Mouse (Mus musculus) C2C12 (cell line): ENCODE results near the gene Ddx43. TPM values are rescaled to one million over a fixed set of nuclear protein-coding genes. Genes with fewer than 3 reads are reported as not detected.

ENCODE experiments used
- H3K27me3 ChIP-seq: one replicate; pipeline ENCODE4 v1.6.1; 2011; ENCODE audit not compliant: control insufficient read depth, insufficient read depth, insufficient read length
- H3K36me3 ChIP-seq: one replicate; pipeline ENCODE4 v1.6.1; 2011; ENCODE audit not compliant: control insufficient read depth, insufficient read depth
- H3K4me3 ChIP-seq: one replicate; pipeline ENCODE4 v1.5.1; 2011; ENCODE audit warnings: mild to moderate bottlenecking, control low read depth; ENCODE audit not compliant: poor library complexity, insufficient read depth, severe bottlenecking
- H3K79me2 ChIP-seq: one replicate; pipeline ENCODE4 v1.6.1; 2011; ENCODE audit not compliant: control insufficient read depth, insufficient read depth
- H3K79me3 ChIP-seq: one replicate; pipeline ENCODE4 v1.6.1; 2011; ENCODE audit warnings: low read depth, control low read depth
- H3ac ChIP-seq: one replicate; pipeline ENCODE3; 2011; ENCODE audit warnings: low read depth; ENCODE audit not compliant: control insufficient read depth, insufficient read length
- CEBPB ChIP-seq: IDR thresholded peaks from one replicate; pipeline ENCODE4 v1.6.1; 2011; ENCODE audit warnings: low read depth, mild to moderate bottlenecking, control low read depth, moderate library complexity
- CTCF ChIP-seq: IDR thresholded peaks from one replicate; pipeline ENCODE4 v1.5.1; 2011; ENCODE audit not compliant: control insufficient read depth, insufficient read depth, insufficient read length
- FOSL1 ChIP-seq: IDR thresholded peaks from one replicate; pipeline ENCODE4 v1.8.0; 2011; ENCODE audit warnings: mild to moderate bottlenecking, low read length; ENCODE audit not compliant: poor library complexity, insufficient read depth, severe bottlenecking
- MAX ChIP-seq: IDR thresholded peaks from one replicate; pipeline ENCODE4 v1.6.1; 2011; ENCODE audit warnings: mild to moderate bottlenecking, control low read depth
- MYOD1 ChIP-seq: IDR thresholded peaks from one replicate; pipeline ENCODE4 v1.6.1; 2011; ENCODE audit warnings: low read depth; ENCODE audit not compliant: control insufficient read depth, insufficient read length
- MYOG ChIP-seq: IDR thresholded peaks from one replicate; pipeline ENCODE4 v1.6.1; 2011; ENCODE audit not compliant: control insufficient read depth, insufficient read length; ENCODE audit errors: extremely low read depth
- USF1 ChIP-seq: IDR thresholded peaks from one replicate; pipeline ENCODE4 v1.6.1; 2011; ENCODE audit warnings: low read depth, mild to moderate bottlenecking, control low read depth, moderate library complexity
- polyA plus RNA-seq: library from polyadenylated mRNA; unstranded; fragments of >200 nt; fragmentation: generic; extraction: Trizol; gene quantifications from one replicate; pipeline ENCODE4 v1.2.1, GENCODE M21; 2012; ENCODE audit warnings: missing spikeins

The Ddx43 gene
- polyA plus RNA-seq, 1 experiment: not detected

GRCm38 (mm10) chr9:78429551-78429950 lies 34.0 kb downstream of the Ddx43 start:
- H3K79me3 ChIP-seq: no peaks in the 10 kb centered on the region
- H3K36me3 ChIP-seq: no peaks in the 10 kb centered on the region
- TF ChIP-seq MAX: no peak
- no peak for TF ChIP-seq MYOD1
- H3K27me3 ChIP-seq: no peaks in the 10 kb centered on the region
- no peak overlapping the region for H3K4me3 ChIP-seq
- no peak overlapping the region for H3ac ChIP-seq
- H3K79me2 ChIP-seq: no peaks in the 10 kb centered on the region

GRCm38 (mm10) chr9:78430486-78430885 lies 34.9 kb downstream of the Ddx43 start:
- no peak overlapping the region for H3ac ChIP-seq
- no peak overlapping the region for H3K4me3 ChIP-seq
- H3K27me3 ChIP-seq: no peaks in the 10 kb centered on the region
- TF ChIP-seq FOSL1: no peak
- no peak for TF ChIP-seq MAX
- no peak for TF ChIP-seq MYOG
- peaks cover 5% of the 10 kb centered on the region for H3K36me3 ChIP-seq
- H3K79me3 ChIP-seq: no peaks in the 10 kb centered on the region
- H3K79me2 ChIP-seq: no peaks in the 10 kb centered on the region

GRCm38 (mm10) chr9:78432471-78432870 lies 36.9 kb downstream of the Ddx43 start:
- no peak overlapping the region for H3K4me3 ChIP-seq
- no peaks in the 10 kb centered on the region for H3K27me3 ChIP-seq
- no peak for TF ChIP-seq MAX
- TF ChIP-seq FOSL1: no peak
- no peak for TF ChIP-seq MYOD1
- no peak for TF ChIP-seq USF1
- no peak for TF ChIP-seq MYOG
- TF ChIP-seq CTCF: no peak
- TF ChIP-seq CEBPB: no peak
- H3K79me2 ChIP-seq: no peaks in the 10 kb centered on the region
- no peaks in the 10 kb centered on the region for H3K79me3 ChIP-seq
- H3ac ChIP-seq: no peak overlapping the region
- H3K36me3 ChIP-seq: peaks cover 5% of the 10 kb centered on the region

- Histone ChIP-seq H3ac (no peak overlapping the region), H3K79me2 (peaks cover 51% of the 10 kb centered on the region), H3K27me3 (peaks cover 5% of the 10 kb centered on the region), H3K4me3 (no peak overlapping the region), H3K36me3 (peaks cover 5% of the 10 kb centered on the region), H3K79me3 (peaks cover 17% of the 10 kb centered on the region)
- TF ChIP-seq FOSL1 (no peak), MAX (no peak), USF1 (no peak), CTCF (no peak), CEBPB (no peak), MYOG (no peak), MYOD1 (no peak)
Observed at GRCm38 (mm10) chr9:78439426-78439825, 43.8 kb downstream of the Ddx43 start.

GRCm38 (mm10) chr9:78442237-78442578 lies 46.6 kb downstream of the Ddx43 start:
- Histone ChIP-seq H3ac (peak overlapping the region; percentile 48), H3K79me3 (peaks cover 17% of the 10 kb centered on the region), H3K36me3 (no peaks in the 10 kb centered on the region), H3K79me2 (peaks cover 51% of the 10 kb centered on the region), H3K27me3 (peaks cover 5% of the 10 kb centered on the region), H3K4me3 (peak overlapping the region; percentile 43)
- TF ChIP-seq MYOG: no peak
- no peak for TF ChIP-seq USF1
- no peak for TF ChIP-seq CTCF
- TF ChIP-seq MYOD1: no peak
- TF ChIP-seq FOSL1: no peak
- no peak for TF ChIP-seq CEBPB
- TF ChIP-seq MAX: no peak

- Histone ChIP-seq H3ac (peak within 1 kb of the TSS; percentile 48), H3K79me2 (peaks cover 51% of the 10 kb centered on the region), H3K27me3 (peaks cover 5% of the 10 kb centered on the region), H3K36me3 (no peaks in the 10 kb centered on the region), H3K79me3 (peaks cover 17% of the 10 kb centered on the region), H3K4me3 (peak within 1 kb of the TSS; percentile 43)
- TF ChIP-seq MYOG (no peak), MAX (peak; percentile 10)
Observed at GRCm38 (mm10) chr9:78442579-78443392, 47.2 kb downstream of the Ddx43 start, which contains the start of gene Cgas. Gene Cgas, minus strand, starts transcription at chr9:78443237.
